Mouse (Mus musculus): ENCODE data around the gene Mfsd14b. TPM values are rescaled to one million over a fixed set of nuclear protein-coding genes. Genes with fewer than 3 reads are reported as not detected.

Mfsd14b gene
- polyA plus RNA-seq (2016; fragmentation: Nextera tagmentation; extraction: Ambion mirVana), result 40.5 and 41.0 TPM in 2 replicates

DNA sequence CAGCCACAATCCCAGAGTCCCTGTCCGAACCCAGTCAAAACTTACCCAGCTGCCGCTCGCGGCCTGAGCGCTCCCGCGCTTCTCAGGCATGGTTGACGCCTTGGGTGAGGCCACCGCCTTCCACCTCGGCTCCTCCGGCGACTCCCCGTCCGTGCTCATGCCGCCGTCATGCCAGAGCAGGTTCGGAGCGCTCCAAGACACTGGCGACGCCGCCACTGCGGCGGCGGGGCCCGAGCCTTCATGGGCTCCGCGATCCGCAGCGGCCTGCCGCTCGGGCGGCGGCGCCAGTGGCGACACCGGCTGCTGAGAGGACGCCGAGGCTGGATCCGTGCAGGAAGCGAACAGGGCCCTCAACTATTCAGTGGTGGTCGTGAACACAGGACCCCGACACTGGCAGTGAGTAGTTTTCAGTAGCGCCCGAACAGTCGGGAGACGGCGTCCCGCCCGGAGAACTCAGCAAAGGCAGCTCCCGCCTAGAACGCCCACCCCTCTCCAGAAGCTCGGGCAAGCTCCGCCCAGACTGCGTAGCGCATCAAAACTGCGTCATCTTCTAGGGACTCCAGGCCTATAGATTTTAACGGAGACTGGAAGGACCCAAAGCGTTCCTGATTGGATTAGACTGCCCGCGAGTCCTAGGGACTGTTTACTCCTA is at the start of gene Mfsd14b:
Gene Mfsd14b, minus strand, starts transcription at position 517 of the 652 bp plus-strand sequence.
- H3K27ac ChIP-seq (replicated peaks), result peak within 1 kb of the TSS; percentile 88
- peak within 1 kb of the TSS; percentile 88 for H3K9ac ChIP-seq (replicated peaks)
- H3K4me3 ChIP-seq, result peak within 1 kb of the TSS; percentile 89
- H3K4me2 ChIP-seq (replicated peaks), result peak within 1 kb of the TSS; percentile 78
- peaks cover 8% of the 10 kb centered on the region; the same call in 1 of the 2 replicates for H3K4me1 ChIP-seq
- H3K36me3 ChIP-seq, result peaks cover 3% of the 10 kb centered on the region; the same call in 1 of the 2 replicates
- H3K27me3 ChIP-seq, result no peaks in the 10 kb centered on the region
- H3K9me3 ChIP-seq, result 0 out of 2 replicates have a peak, but pooled peaks cover 4% of the 10 kb centered on the region
- peak; percentile 99 for ATAC-seq (ENCODE audit: low FRiP score, low read depth)
- WGBS, result under 1% methylated on average over 60 of the region's 60 CpGs

DNA sequence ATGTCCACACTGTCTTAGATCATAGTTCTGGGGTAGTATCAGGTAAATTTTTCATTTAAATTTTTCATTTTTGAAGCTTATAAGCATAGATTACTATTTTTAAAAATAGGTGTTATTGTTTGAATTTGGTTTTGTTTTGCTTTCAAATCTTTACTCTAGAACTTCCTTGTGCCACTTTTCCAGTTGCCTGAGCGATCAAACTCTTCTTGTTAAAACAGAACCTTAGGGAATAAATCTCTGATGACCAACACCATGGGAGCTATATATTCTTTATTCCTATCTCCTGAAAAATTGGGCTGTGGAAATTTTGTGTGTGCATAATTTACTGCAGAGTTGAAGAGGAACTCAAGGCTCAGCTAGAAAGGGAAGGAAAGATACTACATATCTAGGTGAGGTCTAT is 37.2 kb upstream of the Mfsd14b start, which contains the start of gene Olfr466:
Gene Olfr466, plus strand, starts transcription at position 301 of the 400 bp plus-strand sequence.
- Histone ChIP-seq H3K9me3 (no peaks in the 10 kb centered on the region; the same call in 1 of the 2 replicates), H3K4me2 (replicated peaks) (no peak within 1 kb of the TSS), H3K36me3 (no peaks in the 10 kb centered on the region), H3K4me3 (no peak within 1 kb of the TSS), H3K27ac (replicated peaks) (no peak within 1 kb of the TSS), H3K4me1 (no peaks in the 10 kb centered on the region), H3K27me3 (no peaks in the 10 kb centered on the region), H3K9ac (replicated peaks) (no peak within 1 kb of the TSS)
- ATAC-seq (ENCODE audit: low FRiP score, low read depth), result no peak
- 78% methylated on average over 1 of the region's 1 CpGs for WGBS

DNA sequence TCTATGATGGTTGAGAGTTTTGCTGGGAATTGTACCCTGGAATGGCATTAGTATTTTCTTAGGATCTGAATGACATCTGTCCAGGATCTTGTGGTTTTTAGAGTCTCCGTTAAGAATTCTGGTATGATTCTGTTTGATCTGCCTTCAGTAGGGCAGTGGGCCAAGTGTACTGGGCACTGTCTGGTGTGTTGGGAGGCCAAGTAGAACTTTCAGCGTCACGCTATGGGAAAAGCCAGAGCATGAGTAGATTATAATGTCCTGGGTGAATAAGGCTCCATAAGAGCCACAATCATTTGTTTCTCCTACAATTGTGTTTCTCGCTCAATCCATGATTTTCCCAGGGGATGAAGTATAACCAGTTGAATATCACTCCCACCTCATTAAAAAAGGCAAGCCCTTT is 25.0 kb upstream of the Mfsd14b start, which contains the start of gene Olfr465-ps1:
Gene Olfr465-ps1, plus strand, starts transcription at position 301 of the 400 bp plus-strand sequence.
- H3K4me3 ChIP-seq, result no peak within 1 kb of the TSS
- H3K4me2 ChIP-seq (replicated peaks), result no peak within 1 kb of the TSS
- H3K27me3 ChIP-seq, result no peaks in the 10 kb centered on the region
- ATAC-seq (ENCODE audit: low FRiP score, low read depth), result no peak
- H3K27ac ChIP-seq (replicated peaks), result no peak within 1 kb of the TSS
- H3K36me3 ChIP-seq, result no peaks in the 10 kb centered on the region
- 78% methylated on average over 4 of the region's 4 CpGs for WGBS
- no peak within 1 kb of the TSS for H3K9ac ChIP-seq (replicated peaks)
- peaks cover 5% of the 10 kb centered on the region; the same call in 1 of the 2 replicates for H3K9me3 ChIP-seq
- no peaks in the 10 kb centered on the region for H3K4me1 ChIP-seq

DNA sequence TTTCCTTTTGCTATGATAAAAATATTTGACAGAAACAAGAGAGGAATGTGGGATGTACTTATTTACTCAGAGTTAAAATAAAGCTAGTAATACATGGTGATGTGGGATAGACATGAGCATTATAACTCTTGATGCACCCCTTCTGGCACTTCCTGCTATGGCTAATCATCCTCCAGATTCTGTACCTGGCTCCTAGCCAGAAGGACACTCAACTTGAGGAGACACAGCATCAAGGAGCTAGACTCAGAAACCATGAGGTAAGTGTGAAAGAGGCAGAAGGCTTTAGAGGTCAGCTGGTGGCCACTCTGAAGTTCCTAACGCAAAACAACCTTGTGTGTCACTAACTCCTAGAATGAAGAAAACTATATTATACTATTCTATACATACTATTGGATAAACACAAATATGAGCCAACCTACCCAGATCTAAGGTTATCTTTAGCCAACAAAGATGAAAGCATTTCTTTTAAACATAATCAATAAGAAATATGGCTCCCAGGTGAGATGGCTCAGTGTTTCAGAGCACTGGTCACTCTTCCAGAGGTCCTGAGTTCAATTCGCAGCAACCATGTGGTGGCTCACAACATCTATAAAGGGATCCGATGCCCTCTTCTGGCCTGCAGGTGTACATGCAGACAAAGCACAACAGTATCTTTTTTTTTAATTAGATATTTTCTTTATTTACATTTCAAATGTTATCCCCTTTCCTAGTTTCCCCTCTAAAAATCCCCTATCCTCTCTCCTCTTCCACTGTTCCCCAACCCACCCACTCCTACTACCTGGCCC is 14.5 kb upstream of the Mfsd14b start:
- H3K9ac ChIP-seq (replicated peaks), result no peak overlapping the region
- no peak overlapping the region for H3K27ac ChIP-seq (replicated peaks)
- H3K4me3 ChIP-seq, result no peak overlapping the region
- no peaks in the 10 kb centered on the region for H3K9me3 ChIP-seq
- no peak for ATAC-seq (ENCODE audit: low FRiP score, low read depth)
- 70% methylated on average over 3 of the region's 3 CpGs for WGBS
- no peaks in the 10 kb centered on the region for H3K4me1 ChIP-seq
- no peaks in the 10 kb centered on the region for H3K36me3 ChIP-seq
- H3K27me3 ChIP-seq, result no peaks in the 10 kb centered on the region
- H3K4me2 ChIP-seq (replicated peaks), result no peak overlapping the region

DNA sequence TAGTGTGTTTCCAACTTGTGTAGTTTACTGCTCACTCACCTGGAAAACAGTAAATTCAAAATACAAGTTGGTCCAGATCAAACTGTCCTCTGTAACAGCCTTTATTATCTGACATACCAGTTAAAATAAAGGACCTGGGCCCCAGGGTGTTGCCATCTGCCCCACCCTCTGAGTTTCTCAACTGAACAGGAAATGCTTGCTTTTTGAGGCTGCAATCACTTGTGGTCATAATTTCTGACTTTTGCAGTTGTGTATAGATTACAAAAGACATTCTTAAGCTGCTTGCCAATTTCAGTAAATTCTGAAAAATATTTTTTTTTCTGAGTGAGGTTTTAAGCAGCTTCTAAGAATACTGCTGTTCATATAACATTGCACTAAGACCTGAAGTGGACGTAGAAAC is 9.3 kb upstream of the Mfsd14b start:
- no peak for ATAC-seq (ENCODE audit: low FRiP score, low read depth)
- Histone ChIP-seq H3K4me2 (replicated peaks) (no peak overlapping the region), H3K36me3 (no peaks in the 10 kb centered on the region), H3K27me3 (no peaks in the 10 kb centered on the region), H3K4me1 (no peaks in the 10 kb centered on the region), H3K9ac (replicated peaks) (no peak overlapping the region), H3K4me3 (no peak overlapping the region), H3K27ac (replicated peaks) (no peak overlapping the region), H3K9me3 (no peaks in the 10 kb centered on the region)
- 75% methylated on average over 1 of the region's 1 CpGs for WGBS

DNA sequence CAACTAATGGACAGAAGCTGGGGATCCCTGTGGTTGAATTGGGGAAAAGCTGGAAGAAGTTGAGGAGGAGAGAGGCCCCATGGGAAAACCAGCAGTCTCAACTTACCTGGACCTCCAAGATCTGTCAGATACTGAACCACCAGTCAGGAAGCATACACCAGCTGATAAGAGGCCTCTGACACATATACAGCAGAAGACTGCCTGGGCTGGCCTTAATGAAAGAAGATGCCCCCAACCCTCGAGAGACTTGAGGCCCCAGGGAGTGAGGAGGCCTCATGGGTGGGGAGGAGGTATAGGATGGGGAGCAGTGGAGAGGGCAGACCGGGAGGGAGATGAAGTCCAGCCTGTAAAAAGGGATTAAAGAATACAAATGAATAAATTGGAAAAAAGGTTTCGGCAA is 8.2 kb upstream of the Mfsd14b start:
- ATAC-seq (ENCODE audit: low FRiP score, low read depth), result no peak
- Histone ChIP-seq H3K27ac (replicated peaks) (no peak overlapping the region), H3K4me2 (replicated peaks) (no peak overlapping the region), H3K9ac (replicated peaks) (no peak overlapping the region), H3K9me3 (no peaks in the 10 kb centered on the region), H3K36me3 (no peaks in the 10 kb centered on the region), H3K4me1 (no peaks in the 10 kb centered on the region), H3K27me3 (no peaks in the 10 kb centered on the region), H3K4me3 (no peak overlapping the region)
- 79% methylated on average over 3 of the region's 3 CpGs for WGBS

DNA sequence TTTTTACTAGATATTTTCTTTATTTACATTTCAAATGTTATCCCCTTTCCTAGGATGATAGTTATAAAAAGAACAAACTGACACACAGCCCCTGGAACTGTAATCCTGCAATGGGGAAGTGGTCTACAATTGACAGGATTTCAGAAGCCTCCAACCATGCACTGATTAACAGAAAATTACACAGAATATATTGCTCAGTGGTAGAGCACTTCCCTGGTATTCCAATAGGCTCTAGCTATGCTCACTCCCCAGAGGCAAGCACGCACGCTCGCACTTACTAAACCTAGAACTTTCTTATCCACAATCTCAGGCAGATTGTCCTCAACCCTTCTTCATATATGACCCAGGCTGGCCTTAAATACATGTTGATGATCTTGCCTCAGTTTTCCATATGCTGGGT is 464 bp upstream of the Mfsd14b start:
- Histone ChIP-seq H3K27ac (replicated peaks) (peak overlapping the region; percentile 88; the same call in 1 of the 2 replicates), H3K36me3 (no peaks in the 10 kb centered on the region), H3K4me3 (peak overlapping the region; percentile 89), H3K4me2 (replicated peaks) (peak overlapping the region; percentile 78), H3K4me1 (peaks cover 8% of the 10 kb centered on the region; the same call in 1 of the 2 replicates), H3K9ac (replicated peaks) (peak overlapping the region; percentile 88), H3K27me3 (no peaks in the 10 kb centered on the region), H3K9me3 (no peaks in the 10 kb centered on the region)
- 69% methylated on average over 3 of the region's 3 CpGs for WGBS
- ATAC-seq (ENCODE audit: low FRiP score, low read depth), result peak; percentile 61

DNA sequence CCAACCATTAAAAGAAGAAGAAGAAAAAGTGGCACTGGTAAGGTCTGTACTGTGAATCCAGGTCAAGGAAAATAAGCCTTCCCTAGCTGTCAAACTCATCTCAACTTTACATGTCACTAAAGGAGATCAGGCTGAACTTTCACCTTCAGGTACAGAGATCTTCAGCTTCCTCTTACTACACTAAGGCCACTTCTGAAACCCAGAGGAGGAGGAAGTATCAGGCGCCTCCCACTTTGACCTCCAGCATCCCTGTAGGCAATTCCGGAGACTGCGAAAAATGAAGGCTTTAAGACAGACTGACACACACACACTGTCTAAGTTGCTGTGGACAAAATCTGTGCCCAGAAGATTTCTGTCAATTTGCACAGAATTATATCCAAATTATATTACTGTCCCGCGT is 814 bp downstream of the Mfsd14b start:
- Histone ChIP-seq H3K4me2 (replicated peaks) (peak overlapping the region; percentile 78), H3K4me3 (peak overlapping the region; percentile 89), H3K27me3 (no peaks in the 10 kb centered on the region), H3K27ac (replicated peaks) (peak overlapping the region; percentile 88), H3K4me1 (peaks cover 8% of the 10 kb centered on the region; the same call in 1 of the 2 replicates), H3K9ac (replicated peaks) (peak overlapping the region; percentile 88), H3K9me3 (0 out of 2 replicates have a peak, but pooled peaks cover 4% of the 10 kb centered on the region), H3K36me3 (peaks cover 4% of the 10 kb centered on the region; the same call in 1 of the 2 replicates)
- ATAC-seq (ENCODE audit: low FRiP score, low read depth), result 0 out of 2 replicates have a peak, but pooled peaks have one; percentile 7
- WGBS, result under 1% methylated on average over 5 of the region's 5 CpGs

DNA sequence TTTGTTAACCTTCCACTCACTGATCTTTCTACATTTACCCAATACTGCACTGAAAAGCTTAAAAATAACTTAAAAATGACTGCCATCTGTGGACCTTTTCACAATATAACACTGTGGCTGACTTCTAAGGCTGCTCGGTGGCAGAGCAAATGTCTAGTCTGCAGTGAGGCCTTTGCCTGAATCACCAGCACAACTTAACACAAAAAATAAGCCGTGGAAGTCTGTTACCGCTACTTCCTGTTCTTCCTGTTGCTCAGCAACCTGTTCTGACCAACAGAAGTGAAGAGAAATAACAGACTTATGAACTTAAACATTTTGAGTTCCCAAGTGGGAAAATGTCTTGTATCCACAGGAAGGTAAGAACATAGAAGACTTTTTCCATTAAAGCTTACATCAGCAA is 11.5 kb downstream of the Mfsd14b start:
- 0 out of 2 replicates have a peak, but pooled peaks cover 9% of the 10 kb centered on the region for H3K36me3 ChIP-seq
- no peak for ATAC-seq (ENCODE audit: low FRiP score, low read depth)
- no peaks in the 10 kb centered on the region for H3K4me1 ChIP-seq

DNA sequence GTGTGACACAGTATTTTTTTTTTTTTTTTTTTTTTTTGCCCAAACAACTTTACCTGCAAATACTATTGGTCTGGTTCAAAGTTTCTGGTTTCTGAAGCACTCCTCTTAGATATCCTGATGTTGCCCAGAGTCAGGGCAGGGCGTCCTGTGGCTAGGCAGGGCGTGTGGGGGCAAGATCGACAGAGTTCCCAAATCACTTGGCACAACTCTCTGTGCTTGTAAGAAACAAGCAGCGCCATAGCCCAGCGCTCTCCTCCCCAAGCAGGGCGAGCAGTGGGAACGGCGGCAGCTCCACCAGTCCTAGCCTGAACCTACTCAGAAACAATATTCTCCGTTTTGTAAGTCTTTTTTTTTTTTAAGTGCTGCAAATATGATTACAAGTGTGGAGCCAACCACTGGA is 12.1 kb downstream of the Mfsd14b start:
- peaks cover 39% of the 10 kb centered on the region for H3K9me3 ChIP-seq
- no peak overlapping the region for H3K4me3 ChIP-seq
- no peak overlapping the region for H3K4me2 ChIP-seq (replicated peaks)
- 98% methylated on average over 9 of the region's 9 CpGs for WGBS
- no peak overlapping the region for H3K27ac ChIP-seq (replicated peaks)
- H3K36me3 ChIP-seq, result peaks cover 9% of the 10 kb centered on the region; the same call in 1 of the 2 replicates
- no peaks in the 10 kb centered on the region for H3K27me3 ChIP-seq
- ATAC-seq (ENCODE audit: low FRiP score, low read depth), result no peak
- H3K9ac ChIP-seq (replicated peaks), result no peak overlapping the region
- no peaks in the 10 kb centered on the region for H3K4me1 ChIP-seq

More for the DNA sequence above, 11.5 kb downstream of the Mfsd14b start:
- H3K9me3 ChIP-seq, result peaks cover 43% of the 10 kb centered on the region
- H3K27ac ChIP-seq (replicated peaks), result no peak overlapping the region
- H3K4me3 ChIP-seq, result no peak overlapping the region
- no peak overlapping the region for H3K4me2 ChIP-seq (replicated peaks)
- WGBS, result 89% methylated on average over 3 of the region's 3 CpGs
- H3K27me3 ChIP-seq, result no peaks in the 10 kb centered on the region
- no peak overlapping the region for H3K9ac ChIP-seq (replicated peaks)

DNA sequence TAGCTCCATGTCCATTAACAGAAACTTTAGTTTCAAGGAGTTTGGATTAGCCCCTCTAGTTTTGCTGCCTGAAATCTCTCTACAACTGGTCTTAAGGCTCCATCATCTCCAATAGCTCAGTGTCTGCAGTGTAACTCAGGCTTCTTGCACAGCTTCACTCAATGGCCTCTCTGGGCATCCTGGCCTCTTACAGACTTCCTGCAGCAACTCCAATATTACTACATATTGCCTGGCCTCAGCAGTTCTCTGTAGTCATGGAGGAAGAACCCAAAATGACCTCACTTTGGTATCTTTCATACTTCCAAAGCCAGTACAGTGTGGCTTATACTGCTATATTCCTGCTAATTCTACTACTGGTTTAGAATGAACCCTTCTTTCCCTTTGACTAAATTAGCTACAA is 15.8 kb downstream of the Mfsd14b start:
- ATAC-seq (ENCODE audit: low FRiP score, low read depth), result no peak
- H3K4me2 ChIP-seq (replicated peaks), result no peak overlapping the region
- peaks cover 12% of the 10 kb centered on the region for H3K36me3 ChIP-seq

DNA sequence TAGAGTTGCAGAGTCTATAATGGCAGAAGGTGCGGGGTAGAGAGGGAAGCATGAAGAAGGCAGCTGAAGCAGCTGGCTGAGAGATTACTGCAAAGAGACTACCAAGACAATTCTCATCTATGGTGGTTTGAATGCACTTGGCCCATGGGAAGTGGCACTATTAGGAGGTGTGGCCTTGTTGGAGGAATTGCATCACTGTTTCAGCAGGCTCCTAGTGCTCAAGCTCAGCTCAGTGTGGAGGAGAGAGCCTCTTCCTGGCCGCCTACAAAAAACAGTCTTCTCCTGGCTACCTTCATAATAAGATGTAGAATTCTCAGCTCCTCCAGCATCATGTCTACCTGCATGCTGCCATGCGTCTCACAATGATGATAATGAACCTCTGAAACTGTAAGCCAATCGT is 16.9 kb downstream of the Mfsd14b start:
- WGBS, result 91% methylated on average over 4 of the region's 4 CpGs
- H3K36me3 ChIP-seq, result peaks cover 11% of the 10 kb centered on the region
- no peak for ATAC-seq (ENCODE audit: low FRiP score, low read depth)

More for the DNA sequence above, 15.8 kb downstream of the Mfsd14b start:
- Histone ChIP-seq H3K4me3 (no peak overlapping the region), H3K9me3 (peaks cover 25% of the 10 kb centered on the region), H3K27me3 (no peaks in the 10 kb centered on the region), H3K9ac (replicated peaks) (no peak overlapping the region), H3K4me1 (no peaks in the 10 kb centered on the region), H3K27ac (replicated peaks) (no peak overlapping the region)

More for the DNA sequence above, 16.9 kb downstream of the Mfsd14b start:
- no peak overlapping the region for H3K4me3 ChIP-seq
- H3K9me3 ChIP-seq, result peaks cover 18% of the 10 kb centered on the region
- no peak overlapping the region for H3K4me2 ChIP-seq (replicated peaks)
- H3K9ac ChIP-seq (replicated peaks), result no peak overlapping the region
- H3K27ac ChIP-seq (replicated peaks), result no peak overlapping the region
- no peaks in the 10 kb centered on the region for H3K27me3 ChIP-seq
- no peaks in the 10 kb centered on the region for H3K4me1 ChIP-seq

Data from midbrain, embryonic 12.5 days (tissue).